Mouse (Mus musculus): Measurements from ENCODE around the gene Pou5f1.
A peak's percentile ranks its signal among the peaks of the same experiment; 100 is the strongest.
"Not testable (repeated sequence)": the region's sequence is repeated elsewhere in the genome, so short reads cannot be mapped to it uniquely, and the experiment has no call there.

Pou5f1 gene

DNA sequence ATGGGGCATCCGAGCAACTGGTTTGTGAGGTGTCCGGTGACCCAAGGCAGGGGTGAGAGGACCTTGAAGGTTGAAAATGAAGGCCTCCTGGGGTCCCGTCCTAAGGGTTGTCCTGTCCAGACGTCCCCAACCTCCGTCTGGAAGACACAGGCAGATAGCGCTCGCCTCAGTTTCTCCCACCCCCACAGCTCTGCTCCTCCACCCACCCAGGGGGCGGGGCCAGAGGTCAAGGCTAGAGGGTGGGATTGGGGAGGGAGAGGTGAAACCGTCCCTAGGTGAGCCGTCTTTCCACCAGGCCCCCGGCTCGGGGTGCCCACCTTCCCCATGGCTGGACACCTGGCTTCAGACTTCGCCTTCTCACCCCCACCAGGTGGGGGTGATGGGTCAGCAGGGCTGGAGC lies at the start of gene Pou5f1:
Pou5f1 (plus strand) TSS at position 243 of the 400 bp plus-strand sequence.
- no peak for DNase-seq

DNA sequence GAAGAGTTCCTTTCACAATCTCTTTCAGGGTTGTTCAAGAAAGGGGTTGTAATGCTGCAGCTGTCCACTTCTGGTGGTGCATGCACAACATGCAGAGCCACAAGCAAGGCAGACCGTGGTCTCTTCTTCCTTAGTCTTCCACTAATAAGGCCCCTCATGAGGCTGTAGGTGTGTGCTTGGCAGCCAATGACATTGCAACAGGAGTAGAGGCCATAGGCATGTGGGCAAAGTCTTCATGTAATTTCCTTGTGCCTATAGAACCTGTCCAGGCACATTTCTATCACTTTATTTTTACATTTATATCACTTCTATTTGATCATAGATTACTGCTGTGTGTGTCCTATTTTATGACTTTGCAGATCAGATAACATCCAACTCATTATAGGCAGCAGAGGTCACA lies 47.6 kb upstream of the Pou5f1 start:
- not testable (repeated sequence) for DNase-seq

DNA sequence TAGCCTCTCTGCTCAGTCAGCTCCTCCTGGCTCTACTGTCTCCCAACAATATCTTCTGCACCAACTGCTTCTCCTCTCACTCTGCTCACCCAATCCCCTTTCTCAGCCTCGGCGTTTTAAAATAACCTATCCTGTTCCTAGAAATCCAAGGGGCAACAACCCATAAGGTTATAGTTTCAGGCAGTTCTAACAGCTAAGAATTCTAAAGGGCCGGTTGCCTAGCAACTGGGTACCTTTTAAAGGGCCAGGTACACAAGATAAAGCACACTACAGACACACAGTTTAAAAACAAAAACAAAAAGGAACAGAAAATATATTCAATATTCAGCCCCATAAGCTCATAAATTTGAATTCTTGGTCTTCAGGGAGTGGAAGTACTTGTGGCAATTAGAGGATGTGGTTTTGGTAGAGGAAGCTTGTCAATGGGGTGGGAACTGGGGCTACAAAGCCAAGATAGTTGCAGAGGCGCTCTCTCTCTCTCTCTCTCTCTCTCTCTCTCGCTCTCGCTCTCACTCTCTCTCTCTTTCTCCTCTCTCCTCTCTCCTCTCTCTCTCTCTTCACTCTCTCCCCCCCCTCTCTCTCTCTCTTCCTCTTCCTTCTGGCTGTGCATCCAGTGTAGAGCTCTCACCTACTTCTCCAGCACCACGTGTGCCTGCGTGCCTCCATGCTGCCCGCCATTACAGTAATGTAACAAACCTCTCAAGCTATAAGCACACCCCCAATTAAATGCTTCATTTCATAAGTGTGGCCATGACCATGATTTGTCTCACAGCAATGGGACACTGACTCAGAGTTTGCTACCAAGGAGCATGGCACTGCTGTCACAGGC lies 45.1 kb upstream of the Pou5f1 start:
- not testable (repeated sequence) for DNase-seq

DNA sequence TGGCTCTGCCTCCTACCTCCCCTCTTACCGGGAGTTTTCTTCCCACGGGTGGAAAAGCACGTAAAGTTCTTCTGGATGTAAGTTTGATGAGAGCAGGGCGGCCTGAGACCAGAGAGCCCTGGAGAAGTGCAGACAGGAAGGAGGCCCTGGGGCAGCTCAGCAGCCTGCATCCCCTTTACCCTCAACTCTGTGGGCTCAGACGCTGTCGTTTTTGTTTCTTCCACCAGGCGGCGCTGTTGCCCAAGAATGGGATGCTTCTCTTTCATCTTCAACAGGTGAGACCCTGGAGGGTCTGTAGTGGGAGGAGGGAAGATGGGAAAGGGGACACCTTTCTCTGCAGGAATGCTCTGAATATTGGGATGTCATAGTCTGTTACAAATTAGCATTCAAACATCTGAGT lies 40.2 kb upstream of the Pou5f1 start:
- DNase-seq = peak; percentile 73

DNA sequence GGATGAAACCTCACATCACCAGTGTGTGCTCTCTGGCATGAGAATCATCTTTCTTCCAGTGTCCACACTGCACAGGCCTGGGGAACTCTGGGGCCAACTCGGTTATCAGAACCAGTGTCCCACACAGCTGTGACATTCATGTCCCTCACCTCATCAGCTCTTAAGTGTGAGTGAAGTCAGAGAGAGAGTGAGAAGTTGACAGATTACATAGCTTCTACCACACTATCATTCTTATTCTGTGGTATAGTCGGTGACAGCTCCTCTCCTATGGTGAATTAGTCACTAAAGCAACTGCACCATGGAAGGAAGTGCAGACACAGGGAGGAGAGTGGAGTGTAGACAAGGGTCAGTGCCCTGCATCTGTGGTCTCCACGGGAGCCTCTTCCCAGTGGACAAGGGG lies 36.9 kb upstream of the Pou5f1 start:
- peak; percentile 64 for DNase-seq

DNA sequence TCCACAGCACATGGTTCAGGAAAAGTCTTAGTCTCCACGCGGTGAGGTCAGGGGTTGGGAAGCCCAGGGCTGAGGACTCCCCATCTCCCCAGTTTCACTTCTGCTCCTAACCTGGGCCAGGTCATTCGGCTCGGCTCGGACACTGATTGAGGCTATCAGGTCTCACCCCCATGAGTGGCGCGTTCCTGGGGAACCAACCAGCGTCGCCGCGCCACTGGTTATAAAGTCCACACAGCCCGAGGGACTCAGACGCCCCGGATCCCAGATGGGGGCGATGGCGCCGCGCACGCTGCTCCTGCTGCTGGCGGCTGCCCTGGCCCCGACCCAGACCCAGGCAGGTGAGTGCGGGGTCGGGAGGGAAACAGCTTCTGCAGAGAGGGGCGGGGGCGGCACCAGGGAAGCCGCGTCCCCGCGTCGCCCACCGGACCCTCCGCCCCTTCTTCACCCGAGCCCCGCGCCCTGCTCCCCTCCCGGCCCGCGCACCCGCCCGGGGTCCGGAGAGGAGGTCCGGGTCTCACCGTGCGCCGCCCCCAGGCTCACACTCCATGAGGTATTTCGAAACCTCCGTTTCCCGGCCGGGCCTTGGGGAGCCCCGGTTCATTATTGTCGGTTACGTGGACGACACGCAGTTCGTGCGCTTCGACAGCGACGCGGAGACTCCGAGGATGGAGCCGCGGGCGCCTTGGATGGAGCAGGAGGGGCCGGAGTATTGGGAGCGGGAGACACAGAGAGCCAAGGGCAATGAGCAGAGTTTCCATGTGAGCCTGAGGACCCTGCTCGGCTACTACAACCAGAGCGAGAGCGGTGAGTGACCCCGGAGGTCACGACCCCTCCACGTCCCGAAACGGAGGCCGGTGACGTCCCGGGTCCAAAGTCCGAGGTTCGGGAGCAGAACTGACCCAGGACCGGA lies 35.7 kb upstream of the Pou5f1 start, which contains the start of gene H2-Q10:
H2-Q10 (plus strand) TSS at position 248 of the 910 bp plus-strand sequence.
- peak; percentile 87 for DNase-seq

DNA sequence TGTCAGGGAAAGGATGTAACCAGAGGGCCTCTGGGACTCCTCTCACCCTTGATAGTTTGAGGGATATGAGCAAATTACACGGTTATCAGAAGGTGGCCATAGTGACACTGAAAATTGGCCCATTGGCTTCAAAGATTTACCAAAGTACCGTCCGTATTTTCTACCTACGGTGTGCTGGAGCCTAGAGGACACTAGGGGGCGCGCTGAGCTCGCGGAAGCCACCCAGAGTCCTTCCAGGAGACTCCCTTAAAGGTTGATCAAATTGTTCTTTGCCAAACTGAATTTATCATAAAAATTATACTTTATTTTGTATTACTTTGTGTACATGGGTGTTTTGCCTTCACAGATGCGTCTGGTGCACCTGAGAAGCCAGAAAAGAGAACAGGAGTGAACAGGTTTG lies 21.8 kb upstream of the Pou5f1 start:
- DNase-seq = no peak

DNA sequence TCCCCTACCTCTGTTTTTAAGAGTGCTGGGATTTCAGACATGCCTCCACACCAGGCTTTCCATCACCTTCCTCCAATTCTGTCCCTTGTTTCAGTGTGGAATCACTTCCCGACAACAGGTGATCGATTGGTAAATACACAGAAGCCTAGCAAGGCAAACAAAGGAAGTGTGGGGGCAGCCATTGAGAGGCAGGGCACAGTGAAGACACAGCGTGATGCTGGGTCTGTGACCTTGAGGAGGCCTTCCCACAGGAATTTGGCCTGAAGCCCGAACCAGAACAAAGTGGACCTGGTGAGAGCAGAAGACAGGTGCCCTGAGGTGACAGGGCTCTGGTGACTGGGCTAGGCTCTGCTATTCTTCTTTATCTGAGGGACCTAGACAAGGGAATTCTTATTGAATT lies 20.1 kb upstream of the Pou5f1 start:
- DNase-seq = no peak

DNA sequence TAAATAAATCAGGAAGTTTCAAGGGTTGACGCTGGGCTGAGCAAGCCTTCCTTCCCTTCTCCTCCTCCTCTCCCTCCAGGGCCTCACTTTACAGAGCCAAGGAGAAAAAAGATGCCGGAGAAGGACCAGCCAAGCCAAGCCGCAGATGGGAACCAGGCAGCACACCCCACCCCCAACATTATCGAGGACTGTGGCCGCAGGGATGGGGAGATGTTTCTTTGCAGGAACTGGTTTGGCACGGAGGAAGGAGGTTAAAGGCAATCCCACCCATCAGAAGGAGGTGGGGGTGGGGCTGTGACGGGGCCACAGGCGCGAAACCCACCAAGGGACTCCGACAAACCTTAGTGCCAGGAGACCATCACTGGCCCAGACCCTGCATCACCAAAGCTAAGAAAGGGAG lies 19.1 kb upstream of the Pou5f1 start:
- no peak for DNase-seq

DNA sequence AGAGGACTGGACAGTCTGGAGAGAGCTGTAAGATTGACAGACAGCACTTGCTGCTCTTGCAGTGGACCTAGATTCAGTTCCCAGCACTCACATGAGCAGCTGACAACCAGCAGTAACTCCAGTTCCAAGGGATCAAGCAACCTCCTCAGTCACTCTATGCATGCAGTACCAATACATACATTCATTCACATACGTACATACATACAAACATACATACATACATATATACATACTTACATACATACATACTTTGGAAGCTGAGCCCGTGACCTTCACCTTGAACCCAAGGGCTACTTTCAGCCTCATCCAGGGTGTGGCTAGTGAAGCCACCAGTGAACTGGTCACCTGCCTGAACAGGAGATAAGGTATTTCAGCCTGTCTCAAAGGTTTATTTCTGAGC lies 17.8 kb upstream of the Pou5f1 start:
- no peak for DNase-seq

DNA sequence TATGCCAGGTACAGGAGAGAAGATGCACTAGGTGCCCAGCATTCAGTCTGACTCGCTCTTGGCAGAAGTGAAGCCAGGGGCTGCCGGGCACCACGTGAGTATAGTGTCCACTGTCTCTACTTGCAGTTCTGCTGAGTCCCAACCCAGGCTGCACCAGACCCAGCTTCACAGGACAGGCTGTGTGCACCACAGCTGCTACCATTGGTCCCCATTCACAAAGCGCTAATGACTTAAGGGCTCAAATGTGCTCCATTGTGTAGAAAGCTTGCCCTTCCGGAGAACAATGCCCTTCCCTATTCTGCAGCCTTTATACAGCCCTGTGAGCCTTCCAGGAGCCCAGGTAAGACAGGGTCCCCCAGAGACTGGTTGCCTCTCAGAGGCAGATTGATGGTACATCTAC lies 15.5 kb upstream of the Pou5f1 start:
- DNase-seq = peak; percentile 60

DNA sequence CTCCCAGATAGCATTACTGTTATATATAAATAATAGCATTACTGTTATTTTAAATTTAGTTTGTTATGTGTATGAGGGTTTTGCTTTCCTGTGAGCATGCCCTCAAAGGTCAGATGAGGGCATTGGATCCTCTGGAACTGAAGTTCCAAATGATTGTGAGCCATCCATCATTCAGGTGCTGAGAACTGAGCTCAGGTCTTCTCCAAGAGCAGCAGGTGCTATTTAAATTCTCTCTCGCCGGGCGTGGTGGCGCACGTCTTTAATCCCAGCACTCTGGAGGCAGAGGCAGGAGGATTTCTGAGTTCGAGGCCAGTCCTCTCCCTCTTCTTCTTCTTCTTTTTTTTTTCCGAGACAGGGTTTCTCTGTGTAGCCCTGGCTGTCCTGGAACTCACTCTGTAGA lies 8.7 kb upstream of the Pou5f1 start:
- DNase-seq = no peak

DNA sequence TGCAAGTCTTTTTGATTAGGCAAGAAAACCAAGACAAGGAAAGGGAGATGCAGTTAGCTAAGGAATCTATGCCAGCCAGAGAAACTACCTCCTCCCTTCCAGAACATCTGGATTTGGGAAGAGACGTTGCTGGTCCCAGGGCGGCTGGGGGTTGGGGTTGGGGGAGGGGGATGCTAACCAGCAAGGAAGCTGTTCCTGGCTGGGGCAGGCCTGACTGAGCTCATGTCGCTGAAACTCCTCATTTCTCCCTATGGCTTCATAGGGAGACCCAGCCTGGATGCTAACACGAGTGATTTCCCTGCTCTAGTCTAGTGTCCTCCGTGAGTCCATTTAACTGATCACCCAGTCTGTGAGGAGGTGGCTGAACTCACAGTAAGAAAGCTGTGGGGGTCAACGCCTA lies 3.6 kb upstream of the Pou5f1 start:
- no peak for DNase-seq

DNA sequence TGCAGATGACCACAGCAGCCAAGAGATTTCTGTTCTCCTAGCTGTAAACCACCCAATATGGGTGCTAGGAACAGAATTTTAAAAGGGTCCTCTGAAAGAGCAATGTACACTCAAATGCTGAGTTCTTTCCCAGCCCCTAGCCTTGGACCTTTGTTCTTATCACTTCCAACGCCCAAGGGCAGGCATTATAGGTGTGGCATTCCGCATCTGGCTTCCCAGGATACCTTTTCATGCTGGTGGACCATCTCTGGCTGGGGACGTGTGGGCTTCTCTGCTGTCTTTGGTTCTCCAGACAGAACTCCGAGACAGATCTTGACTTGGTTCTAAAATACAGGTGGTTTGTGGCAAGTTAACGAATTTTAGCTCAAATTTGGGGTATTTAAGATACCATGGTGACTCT lies 3.1 kb upstream of the Pou5f1 start:
- no peak for DNase-seq

DNA sequence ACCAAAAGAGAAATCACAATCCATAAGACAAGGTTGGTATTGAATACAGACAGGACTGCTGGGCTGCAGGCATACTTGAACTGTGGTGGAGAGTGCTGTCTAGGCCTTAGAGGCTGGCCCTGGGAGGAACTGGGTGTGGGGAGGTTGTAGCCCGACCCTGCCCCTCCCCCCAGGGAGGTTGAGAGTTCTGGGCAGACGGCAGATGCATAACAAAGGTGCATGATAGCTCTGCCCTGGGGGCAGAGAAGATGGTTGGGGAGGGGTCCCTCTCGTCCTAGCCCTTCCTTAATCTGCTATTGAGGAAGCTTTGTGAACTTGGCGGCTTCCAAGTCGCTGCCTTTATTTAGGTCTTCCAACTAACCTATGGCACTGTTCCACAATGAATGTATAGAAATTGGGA lies 2.0 kb upstream of the Pou5f1 start:
- no peak for DNase-seq

DNA sequence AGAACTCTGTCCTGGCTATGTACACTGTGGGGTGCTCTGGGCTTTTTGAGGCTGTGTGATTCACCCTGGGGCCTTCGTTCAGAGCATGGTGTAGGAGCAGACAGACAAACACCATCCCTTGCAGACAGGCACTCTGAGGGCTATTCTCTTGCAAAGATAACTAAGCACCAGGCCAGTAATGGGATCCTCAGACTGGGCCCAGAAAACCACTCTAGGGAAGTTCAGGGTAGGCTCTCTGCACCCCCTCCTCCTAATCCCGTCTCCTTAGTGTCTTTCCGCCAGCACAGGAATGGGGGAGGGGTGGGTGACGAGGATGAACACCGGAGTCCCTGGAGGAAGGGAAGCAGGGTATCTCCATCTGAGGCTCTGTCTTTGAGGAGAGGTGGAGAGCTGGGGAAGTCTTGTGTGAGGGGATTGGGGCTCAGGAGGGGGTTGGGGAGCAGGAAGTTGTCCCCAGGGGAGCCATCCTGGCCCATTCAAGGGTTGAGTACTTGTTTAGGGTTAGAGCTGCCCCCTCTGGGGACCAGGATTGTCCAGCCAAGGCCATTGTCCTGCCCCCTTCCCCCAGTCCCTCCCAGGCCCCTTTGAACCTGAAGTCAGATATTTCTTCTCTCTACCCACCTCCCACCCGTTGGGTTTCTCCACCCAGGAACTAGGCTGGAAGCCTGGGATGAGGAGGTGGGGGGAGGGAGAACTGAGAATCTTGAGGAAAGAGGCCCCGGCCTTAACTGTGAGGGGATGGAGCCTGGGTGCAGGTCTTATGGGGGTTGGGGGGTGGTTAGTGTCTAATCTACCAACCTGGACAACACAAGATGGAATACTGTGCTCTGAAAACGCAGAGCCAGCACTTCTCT lies 963 bp upstream of the Pou5f1 start:
- DNase-seq = no peak

DNA sequence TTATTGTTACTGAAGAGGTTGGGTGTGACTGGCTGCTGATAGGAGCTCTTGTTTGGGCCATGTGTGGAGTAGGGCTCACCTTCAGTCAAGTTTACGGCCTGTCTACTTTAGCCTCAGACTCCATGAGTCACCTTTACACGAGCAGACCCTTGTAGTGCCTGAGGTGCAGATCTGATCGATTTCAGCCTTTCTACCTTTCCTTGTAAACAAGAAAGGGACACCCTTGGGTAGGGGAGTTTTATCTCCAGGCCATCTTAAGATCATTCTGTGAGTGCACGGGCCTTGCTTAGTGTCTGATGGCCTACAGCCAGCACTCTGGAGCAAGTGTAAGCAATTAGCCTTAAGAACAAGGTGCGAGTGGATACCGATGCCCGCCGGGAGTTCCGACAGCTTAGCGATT lies 1.1 kb downstream of the Pou5f1 start:
- no peak for DNase-seq

DNA sequence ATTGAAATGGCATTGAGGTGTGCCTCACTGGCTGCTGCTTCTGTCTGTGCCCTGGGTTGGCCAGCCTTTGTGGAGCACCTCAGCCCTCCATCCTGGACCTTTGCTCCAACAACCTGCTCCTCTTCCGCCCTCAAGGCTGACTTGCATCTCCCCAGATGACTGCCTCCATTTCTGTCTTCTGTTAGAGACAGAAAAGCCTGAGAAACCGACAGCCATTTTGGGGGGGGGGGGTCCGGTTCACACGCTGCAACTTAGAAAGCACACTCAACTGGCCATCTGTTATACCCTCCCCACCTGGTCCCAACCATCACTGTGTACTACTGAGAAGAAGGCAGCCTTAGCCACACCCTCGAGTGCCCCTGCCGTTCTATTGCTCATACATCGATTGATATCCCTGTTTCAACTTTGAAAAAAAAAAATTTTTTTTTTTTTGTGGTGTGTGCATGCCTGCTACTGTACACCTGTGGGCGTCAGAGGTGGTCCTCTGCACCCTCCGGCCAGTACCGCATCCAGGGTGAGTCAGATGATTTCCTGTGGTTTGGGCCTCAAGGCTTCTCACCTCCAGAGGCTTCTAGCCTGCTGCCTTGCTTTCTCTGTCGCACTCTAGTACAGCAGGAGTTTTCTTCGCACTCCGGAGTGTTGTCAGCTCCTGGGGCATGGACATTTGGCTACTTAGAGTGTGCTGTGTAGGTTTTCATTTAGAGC lies 1.9 kb downstream of the Pou5f1 start:
- DNase-seq = no peak

DNA sequence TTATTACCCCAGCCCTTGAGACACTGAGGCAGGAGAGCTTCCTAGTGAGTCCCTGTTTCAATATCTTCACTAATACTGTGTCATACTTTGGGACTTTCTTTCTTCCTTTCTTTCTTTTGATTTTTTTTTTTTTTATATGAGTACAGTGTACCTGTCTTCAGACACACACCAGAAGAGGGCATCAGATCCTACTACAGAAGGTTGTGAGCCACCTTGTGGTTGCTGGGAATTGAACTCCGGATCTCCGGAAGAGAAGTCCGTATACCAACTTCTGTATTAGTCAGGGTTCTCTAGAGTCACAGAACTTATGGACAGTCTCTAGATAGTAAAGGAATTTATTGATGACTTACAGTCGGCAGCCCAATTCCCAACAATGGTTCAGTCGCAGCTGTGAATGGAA lies 2.5 kb downstream of the Pou5f1 start:
- DNase-seq = not testable (repeated sequence)

DNA sequence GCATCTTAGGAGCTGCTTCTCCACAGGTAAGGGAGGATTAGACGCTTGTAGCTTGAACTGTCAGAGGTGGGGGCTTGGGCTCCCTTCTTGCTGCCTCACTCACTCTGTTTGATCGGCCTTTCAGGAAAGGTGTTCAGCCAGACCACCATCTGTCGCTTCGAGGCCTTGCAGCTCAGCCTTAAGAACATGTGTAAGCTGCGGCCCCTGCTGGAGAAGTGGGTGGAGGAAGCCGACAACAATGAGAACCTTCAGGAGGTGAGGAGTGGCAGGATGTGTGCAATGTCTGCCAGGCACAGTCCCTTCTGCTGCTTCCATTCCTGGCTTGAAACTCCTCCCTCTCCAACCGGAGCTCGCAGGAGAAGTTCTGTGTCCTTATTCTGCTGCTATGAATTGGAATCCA lies 3.5 kb downstream of the Pou5f1 start:
- DNase-seq = no peak

DNA sequence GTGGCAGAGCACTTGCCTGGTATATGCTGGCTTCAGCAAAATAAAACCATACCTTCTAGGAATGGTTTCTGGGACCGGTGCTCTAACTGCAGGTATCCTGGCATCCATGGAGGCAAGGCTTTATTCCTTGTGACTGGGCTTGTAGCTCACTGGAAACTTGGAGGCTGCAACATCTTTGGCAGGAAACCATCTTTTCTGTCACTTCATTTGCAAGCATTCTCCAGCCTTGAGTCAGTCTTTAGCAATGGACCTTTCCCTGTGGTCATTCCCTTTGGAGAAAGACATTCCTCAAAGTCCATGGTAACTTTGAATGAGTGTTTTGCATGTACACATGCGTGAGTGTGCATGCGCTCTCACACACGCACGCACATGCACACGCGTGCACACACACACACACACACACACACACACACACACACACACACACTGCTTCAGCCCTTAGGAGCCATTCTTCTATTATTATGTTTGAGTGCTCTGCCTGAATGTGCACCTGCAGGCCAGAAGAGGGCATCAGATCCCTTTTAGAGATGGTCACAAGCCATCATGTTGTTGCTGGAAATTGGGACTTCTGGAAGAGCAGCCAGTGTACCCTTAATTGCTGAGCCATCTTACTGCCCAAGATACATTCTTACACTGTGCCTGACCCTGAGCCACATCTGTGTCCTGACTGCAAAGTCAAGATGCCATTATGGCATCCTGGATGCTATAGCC lies 7.3 kb downstream of the Pou5f1 start:
- no peak for DNase-seq

DNA sequence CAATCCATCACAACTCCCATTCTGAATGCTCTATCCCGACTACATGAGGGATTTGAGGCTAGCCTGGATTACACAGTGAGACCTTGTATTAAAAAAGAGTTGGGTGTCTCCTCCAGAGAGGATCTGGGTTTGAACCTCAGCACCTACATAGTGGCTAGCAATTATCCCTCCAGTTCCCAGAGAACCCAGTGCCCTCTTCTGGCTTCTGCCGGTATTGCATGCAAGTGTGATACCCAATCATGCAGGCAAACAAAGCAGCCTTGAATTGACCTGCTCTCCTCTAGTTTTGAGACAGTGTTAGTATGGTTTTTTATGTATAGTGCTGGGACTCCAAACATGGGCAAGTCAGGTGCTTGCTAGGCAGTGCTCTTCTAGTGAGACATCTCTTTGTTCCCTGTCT lies 8.1 kb downstream of the Pou5f1 start:
- DNase-seq = peak; percentile 94
